Mouse (Mus musculus) gastrocnemius, adult 18-20 months (tissue): ENCODE results near the gene Acsf2. TPM values are rescaled to one million over a fixed set of nuclear protein-coding genes. Genes with fewer than 3 reads are reported as not detected.

ENCODE experiments used
- DNase-seq: peaks from one replicate; pipeline ENCODE4 v3.0.0; 2021; ENCODE audit warnings: low spot score
- total RNA-seq, 2 experiments: library from RNA; stranded (reverse); gene quantifications; 2 replicates each; pipeline ENCODE4 v1.2.3; 2021

The Acsf2 gene
- total RNA-seq, 2 experiments from 2014 or later, result 1.6 to 2.1 TPM

GRCm38 (mm10) chr11:94600447-94600846 is 1.2 kb downstream of the Acsf2 start:
- DNase-seq, result no peak

DNA sequence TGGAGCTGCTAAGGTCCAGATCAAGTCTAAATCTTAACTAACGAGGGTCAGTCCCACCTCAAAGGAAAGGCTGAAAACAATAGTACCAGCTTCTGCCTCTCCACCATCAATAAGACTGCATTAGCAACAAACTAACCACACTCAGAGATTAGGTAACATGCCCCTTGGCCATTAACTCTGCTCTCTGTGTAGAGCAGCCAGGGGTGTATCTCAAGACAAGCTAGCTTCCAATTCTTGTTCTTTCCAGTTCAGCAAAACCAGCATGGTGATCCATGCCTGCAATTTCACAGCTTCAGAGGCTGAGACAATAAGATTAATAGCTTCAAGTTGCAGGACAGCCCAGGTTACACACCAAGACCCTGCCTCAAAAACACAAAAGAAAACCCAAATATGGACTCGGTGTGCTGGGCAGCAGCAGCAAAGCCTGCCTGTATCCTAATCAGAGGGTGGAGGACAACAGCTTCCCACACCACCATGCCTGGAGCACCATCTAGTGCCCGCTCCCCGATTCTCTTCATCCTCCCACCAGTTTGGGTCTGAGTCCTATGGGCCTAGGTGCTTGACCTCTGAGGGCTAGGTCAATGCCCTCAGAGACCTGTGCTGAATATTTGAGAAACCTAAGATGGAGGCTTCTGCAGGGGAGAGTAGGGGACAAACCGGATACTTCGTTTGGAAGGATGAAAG is 3.1 kb downstream of the Acsf2 start:
- no peak for DNase-seq

DNA sequence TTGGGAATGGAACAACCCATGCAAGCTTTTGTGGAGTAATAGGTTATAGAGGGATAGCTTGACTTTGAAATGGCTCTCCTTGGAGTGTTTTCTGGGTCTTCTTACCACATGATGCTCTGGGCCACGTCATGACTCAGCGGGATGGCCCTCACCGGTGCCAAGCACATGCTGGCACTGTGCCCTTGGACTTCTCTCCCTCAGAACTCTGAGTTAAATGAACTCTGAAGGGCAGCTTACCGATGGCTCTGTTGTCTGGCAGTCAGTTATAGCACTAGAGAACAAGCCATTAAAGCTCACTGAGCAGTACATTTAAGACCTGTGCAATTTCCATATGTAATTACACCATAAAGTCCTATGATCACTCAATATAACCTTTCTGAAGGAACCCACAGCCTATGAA is 4.4 kb downstream of the Acsf2 start:
- no peak for DNase-seq

DNA sequence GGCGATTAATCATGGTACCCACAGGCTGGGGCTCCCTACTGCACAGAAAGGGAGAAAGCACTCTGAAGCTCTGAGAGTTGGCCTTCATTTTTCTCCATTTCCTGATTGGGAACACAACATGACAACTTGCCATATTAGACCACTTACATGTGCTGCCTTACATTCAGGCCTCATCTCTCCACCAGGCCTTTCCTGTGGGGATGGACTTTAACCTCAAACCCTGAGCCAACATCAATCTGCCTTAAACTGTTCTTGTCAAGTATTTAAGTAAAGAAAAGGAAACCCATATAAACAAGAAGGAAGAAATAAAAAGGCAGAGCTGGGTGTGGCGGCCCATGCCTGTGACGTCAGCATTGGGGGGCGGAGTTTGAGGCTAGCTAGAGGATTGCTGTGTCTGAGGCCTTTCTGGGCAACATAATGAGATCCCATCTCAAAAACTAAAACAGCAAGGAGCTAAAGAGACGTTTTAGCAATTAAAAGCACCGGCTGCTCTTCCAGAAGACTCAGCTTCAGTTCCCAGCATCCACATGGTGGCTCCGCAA is 5.3 kb downstream of the Acsf2 start:
- DNase-seq, result no peak

- no peak for DNase-seq
Observed at GRCm38 (mm10) chr11:94587511-94587910, 14.2 kb downstream of the Acsf2 start.

DNA sequence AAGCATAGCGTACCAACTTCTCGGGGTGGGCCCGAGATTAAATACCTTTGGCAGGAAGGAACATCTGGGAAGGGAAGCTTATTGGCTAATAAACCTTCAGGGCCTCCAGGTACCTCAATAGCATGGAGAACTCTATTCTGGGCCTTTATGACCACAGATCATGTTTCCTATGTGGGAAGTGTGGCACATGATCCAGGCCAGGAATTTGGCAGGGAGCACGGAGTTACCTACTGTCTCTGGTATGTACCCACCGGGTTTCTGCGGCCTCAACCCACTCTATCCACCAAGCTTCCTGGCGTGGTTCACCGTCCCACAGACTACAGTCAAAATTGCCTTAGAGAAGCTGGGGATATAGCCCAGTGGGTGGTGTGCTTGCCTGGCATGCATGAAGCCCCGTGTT is 16.6 kb downstream of the Acsf2 start:
- no peak for DNase-seq

GRCm38 (mm10) chr11:94580111-94580740 is 21.4 kb downstream of the Acsf2 start:
- DNase-seq, result no peak

DNA sequence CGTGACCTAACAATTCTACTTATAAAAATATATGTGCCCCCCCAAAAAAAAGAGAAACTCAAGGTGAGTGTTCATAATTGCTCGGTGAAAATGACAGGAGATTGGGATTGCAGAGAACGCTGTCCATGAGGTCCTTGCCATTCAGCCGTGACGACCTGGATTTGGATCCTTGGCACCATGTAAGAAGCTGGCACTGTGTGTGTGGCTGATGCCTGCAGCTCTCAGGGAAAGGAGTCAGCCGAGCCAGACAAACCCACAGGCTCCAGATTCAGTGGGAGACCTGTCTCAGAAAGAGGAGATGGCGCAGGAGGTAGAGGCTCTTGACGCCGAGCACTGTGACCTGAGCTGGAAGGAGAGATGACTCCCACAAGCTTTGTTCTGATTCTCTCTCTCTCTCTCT is 25.3 kb downstream of the Acsf2 start:
- no peak for DNase-seq

DNA sequence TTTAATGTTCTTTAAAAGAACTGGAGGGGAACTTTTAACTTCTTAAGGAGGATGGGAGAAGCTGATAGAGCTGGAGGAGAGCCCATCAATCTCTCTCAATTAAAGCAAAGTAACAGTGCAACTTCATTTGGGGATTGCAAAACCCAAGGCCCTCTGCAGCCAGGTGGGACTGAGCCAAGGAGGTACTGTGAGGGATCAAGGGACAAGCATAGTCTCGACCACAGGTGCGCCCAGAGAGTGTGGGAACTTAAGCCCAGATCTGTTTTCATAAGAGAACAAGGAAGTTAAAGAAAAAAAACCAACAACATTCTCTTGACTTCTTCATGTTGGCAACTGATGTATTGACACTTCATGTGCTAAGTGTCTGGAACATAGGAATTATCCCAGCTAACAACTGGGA is 26.6 kb downstream of the Acsf2 start:
- no peak for DNase-seq

- DNase-seq, result no peak
Observed at GRCm38 (mm10) chr11:94574560-94574959, 27.1 kb downstream of the Acsf2 start.

- DNase-seq, result no peak
Observed at GRCm38 (mm10) chr11:94571850-94572249, 29.8 kb downstream of the Acsf2 start.

DNA sequence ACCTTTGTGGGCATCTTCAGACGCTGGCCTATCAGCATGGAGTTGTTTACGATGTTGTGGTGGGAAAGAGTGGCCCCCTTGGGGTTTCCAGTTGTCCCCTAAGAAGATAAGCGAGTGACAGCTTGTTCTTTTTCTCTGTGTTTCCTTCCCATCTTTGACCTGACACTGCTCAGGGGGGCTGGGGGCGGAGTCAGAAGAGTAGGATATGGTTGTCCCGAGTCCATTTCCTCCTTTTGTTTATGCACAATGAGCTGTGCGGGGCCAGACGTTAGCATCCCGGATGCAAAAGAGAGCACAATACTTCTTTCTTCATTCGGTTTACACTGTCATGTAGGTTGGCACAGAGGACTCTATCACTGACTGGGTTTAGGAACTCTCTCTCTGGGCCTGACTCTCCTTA is 31.1 kb downstream of the Acsf2 start:
- DNase-seq, result no peak

DNA sequence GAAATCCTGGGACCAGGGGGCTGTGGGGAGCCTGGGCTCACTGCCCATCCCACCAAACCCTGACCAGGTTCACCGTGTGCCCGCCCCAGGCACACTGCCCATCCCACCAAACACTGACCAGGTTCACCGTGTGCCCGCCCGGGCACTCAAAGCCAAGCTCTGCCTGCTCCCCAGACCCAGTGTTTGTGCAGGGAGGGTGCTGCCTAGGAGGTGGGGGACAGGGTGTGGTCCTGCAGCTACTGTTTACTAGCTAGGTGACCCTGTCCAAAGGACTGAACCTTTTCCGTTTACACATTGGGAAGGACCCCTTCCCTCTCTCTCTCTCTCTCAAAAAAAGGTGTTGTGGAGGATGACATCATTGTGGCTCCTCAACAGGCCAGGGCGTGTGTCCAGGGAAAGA is 34.3 kb downstream of the Acsf2 start:
- no peak for DNase-seq

- DNase-seq, result no peak
Observed at GRCm38 (mm10) chr11:94566534-94566933, 35.1 kb downstream of the Acsf2 start.

GRCm38 (mm10) chr11:94565151-94565479 is 36.6 kb downstream of the Acsf2 start:
- no peak for DNase-seq

- no peak for DNase-seq
Observed at GRCm38 (mm10) chr11:94564437-94565150, 37.1 kb downstream of the Acsf2 start, which contains the start of gene Chad. Chad (plus strand) TSS chr11:94565047.

GRCm38 (mm10) chr11:94563821-94564220 is 37.9 kb downstream of the Acsf2 start:
- DNase-seq, result no peak

DNA sequence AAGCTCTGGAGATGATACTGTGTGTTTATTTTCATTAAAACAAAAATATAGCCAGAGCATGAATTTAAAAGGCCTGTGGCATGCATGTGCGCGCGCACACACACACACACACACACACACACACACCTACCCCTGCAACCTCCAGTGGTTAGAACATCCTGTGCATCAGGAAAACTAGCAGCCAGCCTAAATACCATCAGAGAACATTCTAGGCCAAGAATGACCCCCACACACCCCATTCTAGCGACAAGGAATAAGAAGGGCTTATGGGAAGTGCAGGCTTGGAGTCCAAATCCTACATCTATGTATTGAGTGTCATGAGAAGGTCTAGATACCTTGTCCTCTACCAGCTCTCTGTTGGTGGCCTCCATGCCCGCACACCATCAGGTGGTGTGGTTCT is 38.3 kb downstream of the Acsf2 start:
- no peak for DNase-seq

DNA sequence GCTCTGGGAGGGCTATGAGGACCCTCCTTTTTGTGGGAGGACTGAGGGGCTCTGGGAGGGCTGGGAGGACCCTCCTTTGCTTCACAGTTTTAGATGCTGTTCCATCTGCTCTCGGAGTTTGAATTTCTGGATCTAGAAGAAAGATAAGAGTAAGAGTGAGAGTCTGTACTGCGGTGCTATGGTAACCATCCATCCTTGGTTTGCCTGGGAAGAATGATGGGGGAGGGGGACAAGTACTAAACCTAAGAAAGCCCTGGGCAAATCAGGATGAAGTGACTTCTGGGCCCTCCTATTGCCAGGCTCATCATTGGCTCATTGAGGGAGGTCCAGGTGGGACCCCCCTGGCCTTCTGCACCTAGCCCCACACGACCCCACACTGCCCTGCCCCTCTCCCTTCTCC is 43.4 kb downstream of the Acsf2 start:
- DNase-seq, result no peak

- no peak for DNase-seq
Observed at GRCm38 (mm10) chr11:94550442-94550744, 51.3 kb downstream of the Acsf2 start.

GRCm38 (mm10) chr11:94549691-94550441 is 51.8 kb downstream of the Acsf2 start:
- no peak for DNase-seq
